Mouse (Mus musculus): Measurements from ENCODE around the gene Gm38394.

Gm38394 gene

GRCm38 (mm10) chr1:133664203-133664970 lies 3.3 kb upstream of the Gm38394 start:
- DNase-seq (ENCODE audit: low spot score): no peak

GRCm38 (mm10) chr1:133663427-133663826 lies 2.3 kb upstream of the Gm38394 start:
- DNase-seq (ENCODE audit: low spot score): no peak

GRCm38 (mm10) chr1:133662941-133663340 lies 1.8 kb upstream of the Gm38394 start:
- DNase-seq (ENCODE audit: low spot score): no peak

GRCm38 (mm10) chr1:133660466-133661202 lies 484 bp downstream of the Gm38394 start, which contains the start of gene Zbed6:
Gene Zbed6, minus strand, starts transcription at chr1:133660885.
- peak; percentile 78 for DNase-seq (ENCODE audit: low spot score)

- no peak for DNase-seq (ENCODE audit: low spot score)
Measured at GRCm38 (mm10) chr1:133658878-133659277, 2.2 kb downstream of the Gm38394 start.

- DNase-seq (ENCODE audit: low spot score): no peak
Measured at GRCm38 (mm10) chr1:133656811-133657210, 4.3 kb downstream of the Gm38394 start.

- no peak for DNase-seq (ENCODE audit: low spot score)
Measured at GRCm38 (mm10) chr1:133653033-133653432, 8.1 kb downstream of the Gm38394 start.

- no peak for DNase-seq (ENCODE audit: low spot score)
Measured at GRCm38 (mm10) chr1:133650288-133651055, 10.6 kb downstream of the Gm38394 start.

GRCm38 (mm10) chr1:133645652-133646051 lies 15.5 kb downstream of the Gm38394 start:
- DNase-seq (ENCODE audit: low spot score): no peak

GRCm38 (mm10) chr1:133641163-133641562 lies 20.0 kb downstream of the Gm38394 start:
- no peak for DNase-seq (ENCODE audit: low spot score)

- DNase-seq (ENCODE audit: low spot score): no peak
Measured at GRCm38 (mm10) chr1:133638517-133638916, 22.6 kb downstream of the Gm38394 start.

GRCm38 (mm10) chr1:133632168-133632567 lies 28.9 kb downstream of the Gm38394 start:
- DNase-seq (ENCODE audit: low spot score): no peak

GRCm38 (mm10) chr1:133625052-133625451 lies 36.1 kb downstream of the Gm38394 start:
- DNase-seq (ENCODE audit: low spot score): no peak

- no peak for DNase-seq (ENCODE audit: low spot score)
Measured at GRCm38 (mm10) chr1:133618311-133618710, 42.8 kb downstream of the Gm38394 start.

GRCm38 (mm10) chr1:133617908-133618307 lies 43.2 kb downstream of the Gm38394 start:
- no peak for DNase-seq (ENCODE audit: low spot score)

- no peak for DNase-seq (ENCODE audit: low spot score)
Measured at GRCm38 (mm10) chr1:133613817-133614216, 47.3 kb downstream of the Gm38394 start.

GRCm38 (mm10) chr1:133611436-133611835 lies 49.7 kb downstream of the Gm38394 start:
- no peak for DNase-seq (ENCODE audit: low spot score)

GRCm38 (mm10) chr1:133610601-133611000 lies 50.5 kb downstream of the Gm38394 start:
- no peak for DNase-seq (ENCODE audit: low spot score)

- peak; percentile 98 for DNase-seq (ENCODE audit: low spot score)
Measured at GRCm38 (mm10) chr1:133609771-133610502, 51.2 kb downstream of the Gm38394 start, which contains the start of gene Snrpe. Gene Snrpe, minus strand, starts transcription at chr1:133610291.

GRCm38 (mm10) chr1:133603174-133603573 lies 57.9 kb downstream of the Gm38394 start:
- no peak for DNase-seq (ENCODE audit: low spot score)

GRCm38 (mm10) chr1:133596298-133597007 lies 64.7 kb downstream of the Gm38394 start:
- DNase-seq (ENCODE audit: low spot score): no peak
